Mouse (Mus musculus) heart, adult 2 months (tissue): ENCODE measurements around the gene Sdf2l1.

Source experiments
- CTCF ChIP-seq: fragments of 200-600 bp; IDR thresholded peaks from 2 replicates; pipeline ENCODE4 v1.8.1; 2022; ENCODE audit warnings: antibody characterized with exemption, mild to moderate bottlenecking, moderate library complexity
- POLR2A ChIP-seq: fragments of 200-500 bp; IDR thresholded peaks from 2 replicates; pipeline ENCODE4 v1.6.1; 2011; ENCODE audit warnings: mild to moderate bottlenecking, low read depth, low read length, control low read depth; ENCODE audit not compliant: insufficient read depth

DNA sequence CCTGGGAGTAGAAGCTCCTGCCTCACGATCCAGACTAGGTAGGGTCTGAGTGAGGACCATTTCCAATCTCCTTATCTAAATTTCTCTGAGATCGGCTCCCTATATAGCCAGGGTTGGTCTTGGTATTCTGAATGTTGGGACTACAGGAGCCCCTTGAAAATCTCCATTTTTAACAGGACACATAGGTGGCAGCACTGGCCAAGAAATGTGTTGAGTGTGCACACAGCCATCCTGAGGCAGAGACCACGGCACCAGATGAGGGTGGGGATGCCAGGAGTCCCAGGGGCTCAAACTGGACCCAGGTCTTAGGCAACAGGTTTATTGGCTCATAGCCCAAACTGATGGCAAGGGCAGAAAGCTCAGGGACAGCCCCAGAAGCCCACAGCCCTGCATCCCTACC, 43.8 kb downstream of the Sdf2l1 start:
- TF ChIP-seq CTCF: no peak
- TF ChIP-seq POLR2A: no peak
